Mouse (Mus musculus): ENCODE measurements around the gene Galnt18. TPM values are rescaled to one million over a fixed set of nuclear protein-coding genes. Genes with fewer than 3 reads are reported as not detected.

Gene Galnt18
- polyA plus RNA-seq, 1 experiment from 2014 or later: 4.5 TPM

- WGBS: 84% methylated on average over 8 of the region's 8 CpGs
- Histone ChIP-seq H3K27ac (ENCODE audit: low read depth, low read length) (no peak overlapping the region), H3K4me3 (ENCODE audit: low read depth, low read length) (no peak overlapping the region), H3K27me3 (ENCODE audit: control insufficient read depth, insufficient read depth, low read length) (no peaks in the 10 kb centered on the region), H3K36me3 (ENCODE audit: control insufficient read depth, insufficient read depth, low read length) (no peaks in the 10 kb centered on the region), H3K4me1 (replicated peaks; ENCODE audit: control insufficient read depth, insufficient read depth, low read length) (no peaks in the 10 kb centered on the region), H3K9ac (ENCODE audit: low read length) (no peak overlapping the region), H3K9me3 (ENCODE audit: control insufficient read depth, low read length) (no peaks in the 10 kb centered on the region), H3K4me2 (ENCODE audit: low read depth, low read length, severe bottlenecking) (no peak overlapping the region)
- DNase-seq (ENCODE audit: low spot score) (no peak), ATAC-seq (replicated peaks; ENCODE audit: low FRiP score) (no peak)
Observed at GRCm38 (mm10) chr7:111730346-111731269, 49.2 kb downstream of the Galnt18 start.

GRCm38 (mm10) chr7:111726928-111727327, 52.8 kb downstream of the Galnt18 start:
- Histone ChIP-seq H3K4me3 (ENCODE audit: low read depth, low read length) (no peak overlapping the region), H3K27me3 (ENCODE audit: control insufficient read depth, insufficient read depth, low read length) (no peaks in the 10 kb centered on the region), H3K36me3 (ENCODE audit: control insufficient read depth, insufficient read depth, low read length) (no peaks in the 10 kb centered on the region), H3K9me3 (ENCODE audit: control insufficient read depth, low read length) (no peaks in the 10 kb centered on the region), H3K27ac (ENCODE audit: low read depth, low read length) (no peak overlapping the region), H3K9ac (ENCODE audit: low read length) (no peak overlapping the region), H3K4me2 (ENCODE audit: low read depth, low read length, severe bottlenecking) (no peak overlapping the region), H3K4me1 (replicated peaks; ENCODE audit: control insufficient read depth, insufficient read depth, low read length) (no peaks in the 10 kb centered on the region)
- 78% methylated on average over 2 of the region's 2 CpGs for WGBS
- DNase-seq (ENCODE audit: low spot score) (no peak), ATAC-seq (replicated peaks; ENCODE audit: low FRiP score) (no peak)

GRCm38 (mm10) chr7:111724730-111725129, 55.0 kb downstream of the Galnt18 start:
- Histone ChIP-seq H3K9me3 (ENCODE audit: control insufficient read depth, low read length) (no peaks in the 10 kb centered on the region), H3K4me3 (ENCODE audit: low read depth, low read length) (no peak overlapping the region), H3K9ac (ENCODE audit: low read length) (no peak overlapping the region), H3K36me3 (ENCODE audit: control insufficient read depth, insufficient read depth, low read length) (no peaks in the 10 kb centered on the region), H3K27me3 (ENCODE audit: control insufficient read depth, insufficient read depth, low read length) (no peaks in the 10 kb centered on the region), H3K27ac (ENCODE audit: low read depth, low read length) (no peak overlapping the region), H3K4me1 (replicated peaks; ENCODE audit: control insufficient read depth, insufficient read depth, low read length) (no peaks in the 10 kb centered on the region), H3K4me2 (ENCODE audit: low read depth, low read length, severe bottlenecking) (no peak overlapping the region)
- whole genome bisulfite sequencing: 87% methylated on average over 7 of the region's 7 CpGs
- ATAC-seq (replicated peaks; ENCODE audit: low FRiP score) (no peak), DNase-seq (ENCODE audit: low spot score) (no peak)

GRCm38 (mm10) chr7:111724004-111724403, 55.8 kb downstream of the Galnt18 start:
- WGBS: 86% methylated on average over 4 of the region's 4 CpGs
- Histone ChIP-seq H3K27ac (ENCODE audit: low read depth, low read length) (no peak overlapping the region), H3K4me2 (ENCODE audit: low read depth, low read length, severe bottlenecking) (no peak overlapping the region), H3K36me3 (ENCODE audit: control insufficient read depth, insufficient read depth, low read length) (no peaks in the 10 kb centered on the region), H3K9ac (ENCODE audit: low read length) (no peak overlapping the region), H3K9me3 (ENCODE audit: control insufficient read depth, low read length) (no peaks in the 10 kb centered on the region), H3K4me3 (ENCODE audit: low read depth, low read length) (no peak overlapping the region), H3K27me3 (ENCODE audit: control insufficient read depth, insufficient read depth, low read length) (no peaks in the 10 kb centered on the region), H3K4me1 (replicated peaks; ENCODE audit: control insufficient read depth, insufficient read depth, low read length) (no peaks in the 10 kb centered on the region)
- ATAC-seq (replicated peaks; ENCODE audit: low FRiP score) (no peak), DNase-seq (ENCODE audit: low spot score) (no peak)

- Histone ChIP-seq H3K27ac (ENCODE audit: low read depth, low read length) (no peak overlapping the region), H3K36me3 (ENCODE audit: control insufficient read depth, insufficient read depth, low read length) (no peaks in the 10 kb centered on the region), H3K27me3 (ENCODE audit: control insufficient read depth, insufficient read depth, low read length) (no peaks in the 10 kb centered on the region), H3K4me3 (ENCODE audit: low read depth, low read length) (no peak overlapping the region), H3K9ac (ENCODE audit: low read length) (no peak overlapping the region), H3K4me1 (replicated peaks; ENCODE audit: control insufficient read depth, insufficient read depth, low read length) (no peaks in the 10 kb centered on the region), H3K9me3 (ENCODE audit: control insufficient read depth, low read length) (no peaks in the 10 kb centered on the region), H3K4me2 (ENCODE audit: low read depth, low read length, severe bottlenecking) (no peak overlapping the region)
- 91% methylated on average over 5 of the region's 5 CpGs for WGBS
- DNase-seq (ENCODE audit: low spot score) (no peak), ATAC-seq (replicated peaks; ENCODE audit: low FRiP score) (no peak)
Observed at GRCm38 (mm10) chr7:111721308-111721698, 58.5 kb downstream of the Galnt18 start.

GRCm38 (mm10) chr7:111720511-111721307, 59.1 kb downstream of the Galnt18 start:
- no peak for ATAC-seq (replicated peaks; ENCODE audit: low FRiP score)
- Histone ChIP-seq H3K4me1 (replicated peaks; ENCODE audit: control insufficient read depth, insufficient read depth, low read length) (no peaks in the 10 kb centered on the region), H3K9me3 (ENCODE audit: control insufficient read depth, low read length) (no peaks in the 10 kb centered on the region), H3K4me3 (ENCODE audit: low read depth, low read length) (no peak overlapping the region), H3K27ac (ENCODE audit: low read depth, low read length) (no peak overlapping the region), H3K9ac (ENCODE audit: low read length) (no peak overlapping the region), H3K27me3 (ENCODE audit: control insufficient read depth, insufficient read depth, low read length) (no peaks in the 10 kb centered on the region), H3K36me3 (ENCODE audit: control insufficient read depth, insufficient read depth, low read length) (no peaks in the 10 kb centered on the region), H3K4me2 (ENCODE audit: low read depth, low read length, severe bottlenecking) (no peak overlapping the region)
- 79% methylated on average over 8 of the region's 8 CpGs for WGBS
- no peak for DNase-seq (ENCODE audit: low spot score)

- H3K4me1 ChIP-seq (replicated peaks; ENCODE audit: control insufficient read depth, insufficient read depth, low read length): no peaks in the 10 kb centered on the region
- no peak overlapping the region for H3K4me3 ChIP-seq (ENCODE audit: low read depth, low read length)
- 82% methylated on average over 4 of the region's 4 CpGs for WGBS
- no peak for DNase-seq (ENCODE audit: low spot score)
- no peaks in the 10 kb centered on the region for H3K27me3 ChIP-seq (ENCODE audit: control insufficient read depth, insufficient read depth, low read length)
- H3K9ac ChIP-seq (ENCODE audit: low read length): no peak overlapping the region
- H3K36me3 ChIP-seq (ENCODE audit: control insufficient read depth, insufficient read depth, low read length): no peaks in the 10 kb centered on the region
- H3K4me2 ChIP-seq (ENCODE audit: low read depth, low read length, severe bottlenecking): no peak overlapping the region
- H3K27ac ChIP-seq (ENCODE audit: low read depth, low read length): no peak overlapping the region
- no peaks in the 10 kb centered on the region for H3K9me3 ChIP-seq (ENCODE audit: control insufficient read depth, low read length)
- no peak for ATAC-seq (replicated peaks; ENCODE audit: low FRiP score)
Observed at GRCm38 (mm10) chr7:111718900-111719299, 60.9 kb downstream of the Galnt18 start.

- Histone ChIP-seq H3K27ac (ENCODE audit: low read depth, low read length) (no peak overlapping the region), H3K36me3 (ENCODE audit: control insufficient read depth, insufficient read depth, low read length) (no peaks in the 10 kb centered on the region), H3K4me3 (ENCODE audit: low read depth, low read length) (no peak overlapping the region), H3K9me3 (ENCODE audit: control insufficient read depth, low read length) (no peaks in the 10 kb centered on the region), H3K27me3 (ENCODE audit: control insufficient read depth, insufficient read depth, low read length) (no peaks in the 10 kb centered on the region), H3K4me1 (replicated peaks; ENCODE audit: control insufficient read depth, insufficient read depth, low read length) (no peaks in the 10 kb centered on the region), H3K4me2 (ENCODE audit: low read depth, low read length, severe bottlenecking) (no peak overlapping the region), H3K9ac (ENCODE audit: low read length) (no peak overlapping the region)
- WGBS: 83% methylated on average over 5 of the region's 5 CpGs
- no peak for ATAC-seq (replicated peaks; ENCODE audit: low FRiP score)
- no peak for DNase-seq (ENCODE audit: low spot score)
Observed at GRCm38 (mm10) chr7:111714639-111715360, 65.0 kb downstream of the Galnt18 start.

All from forebrain, embryonic 11.5 days (tissue).